Mouse (Mus musculus): ENCODE data around the gene Olfr1181. TPM values are rescaled to one million over a fixed set of nuclear protein-coding genes. Genes with fewer than 3 reads are reported as not detected.
"Not testable (repeated sequence)": the region's sequence is repeated elsewhere in the genome, so short reads cannot be mapped to it uniquely, and the experiment has no call there.

Gene Olfr1181
- not detected for total RNA-seq (2021)
- long read RNA-seq, experiment 1, result 0 reads
- long read RNA-seq, experiment 2, result 0 reads

DNA sequence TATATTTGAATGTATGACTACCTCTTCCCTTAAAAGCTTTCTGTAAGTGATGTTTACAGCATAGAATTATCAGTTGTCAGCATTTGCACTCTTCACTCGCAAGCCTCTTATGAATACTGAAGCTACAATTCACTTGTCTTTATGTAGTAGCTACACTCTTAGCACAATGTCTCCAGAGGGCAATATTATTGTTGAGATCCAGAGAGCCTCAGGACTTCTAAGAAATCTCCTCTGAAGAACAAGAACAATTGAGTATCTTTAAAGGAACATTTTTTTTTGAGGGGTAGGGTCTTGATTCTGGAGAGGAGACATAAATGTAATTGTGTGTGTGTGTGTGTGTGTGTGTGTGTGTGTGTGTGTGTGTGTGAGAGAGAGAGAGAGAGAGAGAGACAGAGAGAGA is at the start of gene Olfr1181:
Gene Olfr1181 (minus strand): TSS at position 101 of the 400 bp plus-strand sequence.
- no peak for DNase-seq (ENCODE audit: low spot score in 2 of 2)

DNA sequence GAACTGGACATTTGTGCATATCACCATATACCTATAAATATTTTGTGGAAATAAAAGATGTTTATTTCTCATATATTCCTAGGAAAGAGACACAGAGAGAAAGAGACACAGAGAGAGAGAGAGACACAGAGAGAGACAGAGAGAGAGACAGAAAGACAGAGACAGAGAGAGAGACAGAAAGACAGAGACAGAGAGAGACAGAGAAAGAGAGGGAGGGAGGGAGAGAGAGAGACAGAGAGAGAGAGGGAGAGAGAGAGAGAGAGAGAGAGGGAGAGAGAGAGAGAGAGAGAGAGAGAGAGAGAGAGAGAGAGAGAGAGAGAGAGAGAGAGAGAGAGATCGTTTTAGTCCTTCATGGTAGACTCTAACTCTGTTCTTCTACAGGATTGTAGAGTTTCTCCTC is 28.6 kb upstream of the Olfr1181 start, which contains the start of gene Olfr1183:
Gene Olfr1183 (plus strand): TSS at position 301 of the 400 bp plus-strand sequence.
- DNase-seq (ENCODE audit: low spot score in 2 of 2), result not testable (repeated sequence)

DNA sequence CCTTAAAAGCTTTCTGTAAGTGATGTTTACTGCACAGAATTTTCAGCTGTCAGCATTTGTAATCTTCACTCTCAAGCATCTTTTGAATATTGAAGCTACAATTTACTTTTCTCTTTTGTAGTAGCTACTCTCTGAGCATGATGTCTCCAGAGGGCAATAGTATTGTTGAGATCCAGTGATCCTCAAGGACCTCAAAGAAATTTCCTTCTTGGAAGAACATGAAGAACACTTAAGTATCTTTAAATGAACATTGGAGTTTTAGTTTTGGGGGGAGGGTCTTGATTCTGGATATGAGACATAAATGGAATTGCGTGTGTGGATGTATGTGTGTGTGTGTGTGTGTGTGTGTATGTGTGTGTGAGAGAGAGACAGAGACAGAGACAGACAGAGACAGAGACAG is 23.1 kb upstream of the Olfr1181 start, which contains the start of gene Gm13757:
Gene Gm13757 (minus strand): TSS at position 101 of the 400 bp plus-strand sequence.
- no peak for DNase-seq (ENCODE audit: low spot score in 2 of 2)

DNA sequence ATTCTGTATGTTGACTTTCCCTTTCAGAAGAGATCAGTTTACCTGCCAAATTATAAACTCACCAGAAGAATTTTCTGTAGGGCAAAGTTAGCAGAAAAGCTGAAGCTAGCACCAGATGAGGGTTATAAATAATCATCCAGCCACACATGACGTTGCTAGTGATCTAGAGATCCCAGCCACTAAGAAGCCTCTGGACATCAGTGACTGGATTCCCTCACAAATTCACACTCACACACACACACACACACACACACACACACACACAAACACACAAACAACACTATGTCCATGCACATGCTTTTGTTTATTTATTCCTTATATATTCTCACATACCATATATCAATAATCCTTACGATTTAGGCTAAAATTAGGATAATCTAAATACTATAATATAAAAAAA is 6.9 kb downstream of the Olfr1181 start, which contains the start of gene Olfr1180:
Gene Olfr1180 (minus strand): TSS at position 101 of the 400 bp plus-strand sequence.
- no peak for DNase-seq (ENCODE audit: low spot score in 2 of 2)

DNA sequence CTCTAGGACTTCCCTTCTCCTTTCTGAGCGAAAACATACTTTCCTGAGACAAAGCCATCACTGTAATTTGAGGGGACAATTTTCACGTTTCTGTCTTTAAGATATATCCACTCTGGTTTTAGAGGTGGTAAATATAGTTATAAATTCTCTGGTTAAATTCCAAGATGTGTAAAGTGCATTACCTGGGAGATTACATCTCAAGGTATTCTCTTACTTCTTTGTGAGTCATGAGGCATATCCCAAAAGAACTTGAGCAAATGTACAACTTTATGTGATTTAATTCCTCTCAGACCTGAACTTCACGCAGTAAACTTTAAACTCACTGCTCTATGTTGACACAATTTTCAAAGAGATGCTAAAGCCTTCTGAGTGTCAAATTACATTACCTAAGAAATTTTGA is 19.6 kb downstream of the Olfr1181 start, which contains the start of gene Olfr1179:
Gene Olfr1179 (minus strand): TSS at position 101 of the 400 bp plus-strand sequence.
- no peak for DNase-seq (ENCODE audit: low spot score in 2 of 2)

DNA sequence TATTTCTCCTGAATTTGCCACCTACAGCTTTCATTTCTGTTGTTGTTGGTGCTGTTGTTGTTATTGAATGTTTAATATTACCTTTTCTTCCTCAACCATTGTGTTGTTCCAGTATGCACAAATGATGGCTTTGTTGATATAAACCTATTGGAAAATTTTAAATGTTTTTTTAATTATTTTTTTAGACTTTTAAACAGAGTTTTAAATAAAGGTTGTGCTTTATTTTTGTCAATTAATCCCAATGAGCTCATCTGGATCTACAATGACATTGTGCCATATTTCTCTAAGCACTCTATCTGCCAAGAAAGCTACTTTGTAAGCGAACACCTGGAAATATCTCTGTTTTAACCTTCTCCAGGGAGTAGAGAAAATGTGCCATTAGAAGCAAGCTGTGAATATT is 39.2 kb downstream of the Olfr1181 start, which contains the start of gene Olfr1178:
Gene Olfr1178 (plus strand): TSS at position 301 of the 400 bp plus-strand sequence.
- DNase-seq (ENCODE audit: low spot score in 2 of 2), result no peak

Other genes with a start within 250 kb of the Olfr1181 start
- gene Olfr1168, start 244.3 kb downstream of the Olfr1181 start, total RNA-seq (2021), result not detected
- gene Olfr1170, start 197.8 kb downstream of the Olfr1181 start, total RNA-seq (2021), result not detected
- not detected for gene Olfr1173, start 146.3 kb downstream of the Olfr1181 start, total RNA-seq (2021)
- not detected for gene Olfr1174-ps, start 111.0 kb downstream of the Olfr1181 start, total RNA-seq (2021)
- not detected for gene Olfr1175-ps, start 99.0 kb downstream of the Olfr1181 start, total RNA-seq (2021)
- not detected for gene Olfr1176, start 89.5 kb downstream of the Olfr1181 start, total RNA-seq (2021)
- gene Olfr1177-ps, start 79.7 kb downstream of the Olfr1181 start, total RNA-seq (2021), result not detected
- gene Olfr1178, start 39.1 kb downstream of the Olfr1181 start, total RNA-seq (2021), result not detected
- gene Olfr1179, start 19.7 kb downstream of the Olfr1181 start, total RNA-seq (2021), result not detected
- gene Olfr1180, start 7.0 kb downstream of the Olfr1181 start, total RNA-seq (2021), result not detected
- gene Gm13757, start 23.0 kb upstream of the Olfr1181 start, total RNA-seq (2021), result not detected
- not detected for gene Olfr1183, start 28.7 kb upstream of the Olfr1181 start, total RNA-seq (2021)
- not detected for gene Olfr1184, start 57.4 kb upstream of the Olfr1181 start, total RNA-seq (2021)
- not detected for gene Olfr1185-ps1, start 67.1 kb upstream of the Olfr1181 start, total RNA-seq (2021)
- not detected for gene Olfr1186, start 92.4 kb upstream of the Olfr1181 start, total RNA-seq (2021)
- not detected for gene Olfr1188, start 130.8 kb upstream of the Olfr1181 start, total RNA-seq (2021)
- not detected for gene Olfr1189, start 160.3 kb upstream of the Olfr1181 start, total RNA-seq (2021)
- gene Olfr1191-ps1, start 214.4 kb upstream of the Olfr1181 start, total RNA-seq (2021), result under 1 TPM in 1 of 2 experiments, not detected in 1; 0.06 TPM
- not detected for gene Olfr1192-ps1, start 222.3 kb upstream of the Olfr1181 start, total RNA-seq (2021)
- not detected for gene Olfr1193, start 249.5 kb upstream of the Olfr1181 start, total RNA-seq (2021)

All from adrenal gland, postnatal 4 days (tissue).